Mouse (Mus musculus) gastrocnemius, postnatal 25 days (tissue): ENCODE results near the gene Hps4. TPM values are rescaled to one million over a fixed set of nuclear protein-coding genes. Genes with fewer than 3 reads are reported as not detected.

Source experiments
- DNase-seq: peaks from one replicate; pipeline ENCODE4 v3.0.0; 2022
- total RNA-seq, 2 experiments: library from RNA; stranded (reverse); gene quantifications; 1 replicate in 1 of 2; 2 replicates in 1 of 2; pipeline ENCODE4 v1.2.3; 2021

The Hps4 gene
- total RNA-seq, 2 experiments from 2014 or later, result 3.8 to 4.5 TPM

DNA sequence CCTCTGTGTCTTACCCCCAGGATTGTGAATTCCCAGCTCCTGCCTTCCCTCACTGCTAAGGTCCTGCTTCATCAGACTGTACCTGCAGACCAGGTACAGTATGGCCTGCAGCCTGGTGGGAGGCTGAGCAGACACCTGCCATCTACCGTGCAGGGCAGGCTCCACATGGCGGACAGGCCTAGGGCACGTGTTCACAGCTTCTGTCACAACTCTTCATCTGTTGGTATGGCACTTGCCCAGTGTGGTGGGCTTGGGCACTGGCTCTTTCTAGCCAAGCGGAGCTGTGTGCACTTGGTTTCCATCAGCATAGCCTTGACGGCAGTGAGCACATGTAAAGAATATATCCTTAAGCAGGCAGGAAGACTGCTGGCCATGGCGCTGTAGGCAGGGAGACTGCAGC lies 24.0 kb downstream of the Hps4 start:
- no peak for DNase-seq

DNA sequence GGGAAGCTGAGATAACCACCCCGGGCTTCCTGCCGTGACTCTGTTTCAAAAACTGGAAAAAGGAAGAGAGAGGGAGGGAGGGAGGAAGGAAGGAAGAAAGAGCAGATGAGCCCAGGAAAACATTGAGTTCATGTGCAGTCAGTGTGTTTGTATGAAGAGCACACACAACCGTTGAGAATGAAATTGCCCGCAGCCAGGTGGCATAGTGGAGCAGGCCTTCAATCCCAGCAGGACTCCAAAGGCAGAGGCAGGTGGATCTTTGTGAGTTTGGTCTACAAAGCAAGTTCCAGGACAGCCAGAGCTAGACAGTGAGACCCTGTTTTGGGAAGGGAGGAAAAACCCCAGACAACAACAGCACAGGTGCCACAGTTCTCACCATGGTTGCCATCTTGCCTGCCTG lies 24.5 kb downstream of the Hps4 start:
- DNase-seq, result no peak

DNA sequence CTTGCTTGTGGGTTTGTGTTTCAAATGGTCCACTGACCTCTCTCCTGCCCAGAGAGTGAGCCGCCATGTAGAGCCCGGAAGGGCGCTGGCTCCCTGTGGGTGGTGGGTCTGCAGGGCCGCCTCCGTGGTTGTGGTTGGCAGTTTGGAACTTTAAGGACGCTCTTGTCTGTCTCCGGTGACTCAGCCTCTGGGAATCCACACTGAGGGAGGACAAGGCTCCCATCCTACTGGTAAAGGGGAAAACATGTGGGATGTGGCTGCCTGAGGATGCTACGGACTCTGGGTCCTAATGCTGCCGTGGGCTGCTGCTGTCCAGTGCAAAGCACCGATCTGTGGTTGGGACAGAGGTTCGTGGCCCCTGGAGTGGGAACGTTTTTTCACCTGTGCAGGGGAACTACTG lies 25.0 kb downstream of the Hps4 start:
- no peak for DNase-seq

DNA sequence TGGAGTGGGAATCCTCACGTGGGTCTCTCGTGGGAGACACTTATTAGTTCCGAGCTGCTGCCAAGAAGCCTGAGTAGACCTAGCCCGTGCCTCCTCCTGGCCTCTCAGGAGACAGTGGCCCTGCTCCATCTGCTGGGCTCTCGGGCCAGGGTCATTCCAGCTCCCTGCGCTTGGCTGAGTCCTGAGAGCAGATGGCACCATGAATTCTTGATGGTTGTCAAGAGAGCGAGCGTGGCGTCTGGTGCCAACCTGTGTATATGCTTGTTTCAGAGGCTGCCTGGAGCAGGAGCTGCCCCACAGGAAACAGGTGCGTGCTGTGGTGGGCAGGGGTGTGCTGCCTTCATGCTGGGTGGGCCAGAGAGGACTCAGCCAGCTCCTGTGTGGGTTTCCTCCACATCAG lies 25.8 kb downstream of the Hps4 start:
- DNase-seq, result no peak

DNA sequence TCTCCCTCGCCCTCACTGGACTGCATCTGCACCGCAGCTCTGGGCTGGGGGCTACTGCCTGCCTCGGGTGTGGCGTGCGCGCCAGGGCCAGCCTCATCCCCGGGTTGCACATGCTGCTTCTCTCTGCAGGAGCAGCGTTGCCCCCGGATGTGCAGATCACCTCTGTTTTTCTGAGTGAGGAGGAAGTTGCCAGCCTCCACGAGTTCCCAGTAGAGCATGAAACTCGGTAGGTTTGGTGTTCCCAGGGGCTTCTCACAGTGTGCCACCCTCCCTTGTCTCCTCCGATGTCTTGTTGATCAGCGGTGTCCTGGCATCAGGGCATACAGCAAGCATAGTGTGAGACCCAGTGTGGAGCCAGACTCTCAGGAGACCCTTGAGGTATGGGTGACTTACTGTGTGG lies 26.4 kb downstream of the Hps4 start:
- DNase-seq, result no peak

DNA sequence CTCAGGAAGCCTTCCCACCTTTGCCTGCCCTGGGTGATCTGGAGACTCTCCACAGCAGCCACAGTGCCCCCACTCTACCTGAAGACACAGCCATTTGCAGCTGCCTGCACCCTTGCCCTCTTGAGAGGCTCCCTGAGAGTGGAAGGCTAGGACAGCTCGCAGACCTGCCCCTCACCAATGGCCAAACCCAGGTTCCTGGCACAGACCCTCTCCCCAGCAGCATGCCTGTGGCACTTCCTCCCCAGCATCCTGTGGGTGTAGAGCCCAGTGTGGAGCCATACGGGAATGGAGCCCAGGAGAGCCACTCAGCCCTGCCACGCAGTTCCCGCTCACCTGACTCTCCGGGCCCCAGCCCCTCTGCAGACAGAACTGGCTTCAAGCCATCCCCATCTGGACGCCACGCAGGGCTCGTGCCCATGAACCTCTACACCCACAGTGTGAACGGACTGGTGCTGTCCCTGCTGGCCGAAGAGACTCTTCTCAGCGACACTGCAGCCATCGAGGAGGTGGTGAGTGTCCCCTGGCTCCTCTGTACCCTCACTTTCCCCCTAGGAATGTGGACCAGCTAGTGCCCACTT lies 27.4 kb downstream of the Hps4 start:
- DNase-seq, result no peak

DNA sequence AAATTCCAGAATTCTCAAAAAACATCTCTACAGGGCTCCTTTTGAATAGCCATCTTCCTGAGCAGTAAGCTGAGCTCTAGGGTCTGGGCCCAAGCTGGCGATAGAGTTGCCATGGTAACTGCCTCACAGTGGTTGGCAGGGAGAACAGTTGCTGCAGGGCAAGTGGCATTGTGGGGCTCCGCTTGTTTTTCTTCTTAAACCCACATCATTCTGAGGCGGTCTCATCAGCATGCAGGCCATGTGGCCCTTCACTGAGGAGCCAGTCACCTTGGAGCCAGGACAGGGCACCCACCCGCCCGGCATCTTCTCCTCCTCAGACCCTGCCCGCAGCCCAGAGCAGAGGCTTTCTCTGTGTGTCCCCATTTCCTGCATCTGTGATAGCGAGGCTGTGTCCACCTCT lies 29.1 kb downstream of the Hps4 start:
- no peak for DNase-seq

DNA sequence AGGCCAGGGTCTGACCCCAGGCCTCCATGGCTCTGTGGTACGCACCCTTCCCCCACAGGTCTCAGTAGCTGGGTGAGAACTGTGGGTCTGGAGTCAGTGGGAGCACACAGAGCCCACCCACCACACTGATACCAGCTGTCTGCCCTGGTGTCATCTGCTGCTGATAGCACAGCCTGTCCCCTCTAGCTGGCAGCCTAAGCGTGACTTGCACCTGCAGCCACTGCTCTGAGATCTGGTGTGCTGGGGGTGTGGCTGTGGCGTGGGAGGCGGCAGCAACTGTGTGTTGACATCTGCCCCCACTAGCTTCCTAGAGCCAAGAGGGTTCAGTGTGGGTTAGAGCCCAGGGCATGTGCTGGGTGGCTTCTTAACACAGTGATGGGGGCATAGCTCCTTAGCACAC lies 33.2 kb downstream of the Hps4 start:
- no peak for DNase-seq

DNA sequence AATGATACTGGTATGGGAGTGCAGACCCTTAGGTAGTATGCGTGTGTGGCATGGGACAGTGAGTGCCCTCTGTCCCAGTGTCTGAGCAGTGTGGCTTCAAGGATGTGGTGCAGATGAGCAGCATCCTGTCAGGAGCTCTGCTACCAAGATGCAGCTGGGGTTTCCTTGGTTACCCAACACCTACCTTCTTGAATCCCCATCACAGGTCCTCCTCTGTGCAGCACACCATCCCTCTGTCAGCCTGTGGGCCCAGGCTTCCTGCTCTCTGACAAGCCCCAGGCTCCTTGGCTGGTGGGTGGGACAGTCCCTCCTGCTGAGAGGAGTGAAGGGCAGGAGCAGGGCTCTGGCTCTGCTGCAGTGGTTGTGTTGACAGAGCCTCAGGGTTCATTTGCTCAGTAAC lies 34.5 kb downstream of the Hps4 start:
- DNase-seq, result no peak

DNA sequence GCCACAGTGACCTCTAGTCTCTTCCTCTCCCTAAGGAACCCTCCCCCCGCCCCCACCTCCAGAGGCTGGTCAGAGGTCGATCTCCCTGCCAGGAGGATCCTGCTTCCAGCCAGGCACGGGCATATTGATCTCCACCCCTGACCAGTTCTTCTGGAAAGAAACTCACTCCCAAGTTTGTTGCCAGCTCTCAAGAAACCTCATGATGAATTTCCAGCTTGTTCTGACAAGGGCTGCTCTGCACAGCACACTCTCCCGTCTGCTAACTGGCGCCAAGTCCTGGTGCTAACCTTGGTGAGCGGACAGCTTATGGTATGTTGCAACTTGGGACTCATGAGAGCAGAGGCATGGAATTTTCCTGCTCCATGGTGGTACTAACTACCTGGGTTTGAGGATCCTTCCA lies 35.8 kb downstream of the Hps4 start:
- no peak for DNase-seq

DNA sequence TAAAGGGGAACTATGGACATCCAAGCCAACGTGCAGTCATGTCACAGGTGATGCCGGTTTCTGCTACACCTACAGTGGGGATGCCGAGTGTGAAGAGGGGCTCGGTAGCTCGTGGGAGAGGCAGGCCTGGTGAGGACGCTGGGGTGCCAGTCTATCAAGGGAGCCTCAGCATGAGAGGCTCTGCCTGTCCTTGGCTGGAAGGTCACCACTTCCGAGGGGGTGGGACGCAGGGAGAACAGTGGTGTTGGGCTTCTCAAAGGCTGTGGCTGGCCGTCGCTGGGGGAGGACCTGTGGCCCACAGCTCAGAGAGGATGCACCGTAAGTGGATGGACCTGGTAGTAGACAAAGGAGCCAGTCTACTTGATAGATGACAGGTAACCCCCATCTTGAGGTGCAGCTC lies 38.3 kb downstream of the Hps4 start:
- DNase-seq, result no peak

DNA sequence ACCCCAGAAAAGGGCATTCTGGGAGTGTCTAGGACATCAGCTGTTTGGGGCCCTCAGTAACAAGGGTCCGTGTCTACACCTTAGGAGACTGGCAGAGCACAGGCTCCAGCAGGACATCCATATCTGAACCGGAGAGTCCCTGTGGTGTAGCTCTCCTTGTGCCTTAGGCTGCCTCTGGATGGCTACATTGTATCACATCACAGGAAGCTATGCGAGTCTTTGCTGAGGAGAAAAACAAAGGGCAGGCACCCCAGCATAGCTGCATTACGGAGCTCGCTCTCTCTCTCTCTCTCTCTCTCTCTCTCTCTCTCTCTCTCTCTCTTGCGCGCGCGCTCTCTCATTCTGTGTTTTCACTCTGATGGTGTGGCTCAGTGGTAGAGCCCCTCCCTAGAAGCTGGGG lies 39.2 kb downstream of the Hps4 start:
- no peak for DNase-seq

DNA sequence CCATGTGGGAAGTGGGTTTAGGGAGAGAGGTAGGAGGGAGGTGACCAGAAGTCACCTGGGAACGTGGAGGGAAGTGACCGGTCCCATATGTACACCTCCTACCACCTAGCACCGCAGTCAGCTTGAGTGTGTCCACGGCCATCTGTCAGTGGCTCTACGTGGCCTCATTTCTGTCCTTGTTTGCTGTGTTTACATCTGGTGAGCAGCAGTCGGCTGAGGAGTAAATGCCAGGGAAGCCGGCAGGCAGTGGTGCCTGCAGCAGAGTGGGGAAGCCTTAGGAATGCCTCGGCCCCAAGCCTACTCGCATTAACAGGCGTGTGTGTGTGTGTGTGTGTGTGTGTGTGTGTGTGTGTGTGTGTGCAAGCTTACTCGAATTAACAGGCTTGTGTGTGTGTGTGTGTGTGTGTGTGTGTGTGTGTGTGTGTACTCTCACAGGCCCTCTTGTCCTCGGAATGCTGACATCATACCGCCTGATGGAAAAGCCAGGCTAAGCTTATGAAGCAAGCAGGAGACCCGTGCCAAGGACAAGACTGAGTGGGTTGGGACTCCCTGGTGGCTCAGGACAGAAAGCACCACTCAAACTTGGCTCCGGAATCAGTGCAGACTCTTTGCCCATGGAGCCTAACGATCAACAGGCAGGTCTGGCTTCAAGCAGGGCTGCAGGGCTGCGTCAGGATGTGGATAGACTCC lies 39.9 kb downstream of the Hps4 start:
- DNase-seq, result peak; percentile 70

DNA sequence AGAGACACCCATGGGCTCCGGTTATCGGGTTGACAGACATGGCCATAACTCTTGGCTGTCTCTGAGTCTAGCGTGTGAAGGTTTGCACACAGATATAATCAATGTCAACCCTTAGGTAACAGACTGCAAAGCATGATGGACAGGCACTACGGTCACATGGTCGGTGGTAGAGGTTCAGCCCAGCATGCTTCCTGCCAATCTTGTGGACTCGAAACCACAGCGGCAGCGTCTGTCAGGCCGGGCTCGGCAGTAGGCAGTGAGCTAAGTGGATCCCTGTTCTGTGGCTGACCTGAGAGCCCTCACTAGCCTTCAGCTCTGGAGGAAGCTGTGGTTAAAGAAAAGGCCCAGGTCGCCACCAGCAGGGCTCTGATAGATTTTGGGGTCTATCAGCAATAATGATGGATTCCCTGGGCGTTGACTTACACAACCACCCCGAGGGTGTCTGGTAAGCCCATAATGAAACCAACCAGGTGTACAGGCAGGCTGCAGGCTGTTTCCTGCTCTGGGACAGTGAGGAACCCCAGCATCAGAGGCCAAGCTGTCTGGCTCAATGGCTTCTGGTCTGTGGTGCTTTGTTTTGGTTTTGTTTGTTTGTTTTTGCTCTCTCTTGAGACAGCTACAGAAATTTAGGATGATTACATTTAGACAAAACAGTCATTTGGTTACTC lies 42.1 kb downstream of the Hps4 start:
- no peak for DNase-seq

DNA sequence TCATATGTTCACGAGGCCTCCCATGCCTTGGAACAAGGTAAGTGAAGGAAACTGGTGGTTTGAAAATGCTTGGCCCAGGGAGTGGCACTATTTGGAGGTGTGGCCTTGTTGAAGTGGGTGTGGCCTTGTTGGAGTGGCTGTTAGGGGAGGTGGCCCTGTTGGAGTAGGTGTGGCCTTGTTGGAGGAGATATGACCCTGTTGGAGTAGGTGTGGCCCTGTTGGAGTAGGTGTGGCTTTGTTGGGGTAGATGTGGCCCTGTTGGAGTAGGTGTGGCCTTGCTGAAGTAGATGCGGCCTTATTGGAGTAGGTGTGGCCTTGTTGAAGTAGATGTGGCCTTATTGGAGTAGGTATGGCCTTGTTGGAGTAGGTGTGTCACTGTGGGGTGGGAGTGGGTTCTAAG lies 43.1 kb downstream of the Hps4 start:
- DNase-seq, result no peak

DNA sequence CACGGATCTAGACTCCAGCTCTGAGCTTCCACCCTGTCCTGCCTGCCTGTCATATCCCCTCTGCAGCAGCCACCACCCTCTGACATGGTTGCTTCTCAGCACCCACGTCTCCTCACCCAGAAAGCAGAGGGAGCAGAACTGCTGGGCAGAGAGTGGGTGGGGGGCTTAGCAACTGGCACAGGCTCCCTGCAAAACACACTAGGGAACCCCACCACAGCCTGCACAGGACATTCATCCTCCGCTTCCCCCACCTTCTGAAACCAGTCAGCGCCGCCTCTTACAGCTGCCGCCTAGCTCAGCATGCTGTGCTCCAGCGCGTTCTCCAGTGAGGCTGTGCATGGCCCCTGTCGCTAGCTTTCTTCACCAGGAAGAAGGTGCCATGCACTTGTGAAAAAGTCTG lies 46.5 kb downstream of the Hps4 start:
- no peak for DNase-seq

DNA sequence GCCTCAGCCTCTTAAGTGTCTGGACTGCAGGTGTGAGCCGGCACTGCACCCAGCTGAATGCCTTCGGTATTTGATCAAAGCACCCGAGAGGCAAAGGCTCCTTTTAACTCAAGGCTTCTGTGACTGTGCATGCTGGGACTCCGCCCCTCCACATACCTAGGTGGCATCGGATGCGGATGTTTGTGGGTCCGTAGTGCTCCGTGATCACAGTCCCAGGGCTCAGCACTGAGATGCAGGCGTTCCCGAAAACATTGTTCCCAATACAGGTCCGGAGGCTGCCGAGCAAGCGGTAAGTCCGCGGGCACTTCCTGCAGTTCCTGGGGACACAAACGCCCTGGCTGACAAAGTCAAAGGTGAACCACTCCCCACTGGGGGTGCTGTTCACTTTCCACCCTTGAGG lies 48.1 kb downstream of the Hps4 start:
- DNase-seq, result no peak

DNA sequence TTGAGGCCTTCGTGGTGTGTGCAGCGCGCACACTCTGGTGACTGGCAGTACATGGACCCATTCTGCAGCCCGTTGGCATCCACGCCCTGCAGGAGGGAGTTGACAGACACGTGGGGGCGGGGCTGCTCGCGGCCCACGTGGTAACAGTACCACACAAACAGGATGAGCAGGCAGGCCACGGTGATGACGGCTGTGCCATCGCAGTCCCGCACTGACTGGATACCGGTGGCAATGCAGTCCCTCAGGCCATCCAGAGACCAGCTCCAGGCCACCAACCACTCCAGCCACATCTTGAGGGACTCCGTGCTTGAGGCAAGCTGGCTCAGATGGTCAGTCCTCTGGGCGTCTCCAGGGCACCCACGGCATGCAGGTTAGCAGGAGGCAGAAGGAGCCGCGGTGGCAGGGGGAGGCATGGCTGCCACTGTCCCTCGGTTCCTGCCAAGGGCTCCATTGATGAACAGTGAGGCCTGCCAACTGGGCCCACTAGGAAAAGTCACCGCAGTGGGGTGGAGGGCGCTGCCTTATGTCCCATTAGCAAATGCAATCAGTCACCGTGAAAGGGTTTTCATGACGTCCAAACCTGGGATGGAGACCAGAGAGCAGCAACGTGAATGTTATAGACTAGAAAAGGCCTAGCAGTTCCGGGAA lies 48.9 kb downstream of the Hps4 start:
- no peak for DNase-seq

DNA sequence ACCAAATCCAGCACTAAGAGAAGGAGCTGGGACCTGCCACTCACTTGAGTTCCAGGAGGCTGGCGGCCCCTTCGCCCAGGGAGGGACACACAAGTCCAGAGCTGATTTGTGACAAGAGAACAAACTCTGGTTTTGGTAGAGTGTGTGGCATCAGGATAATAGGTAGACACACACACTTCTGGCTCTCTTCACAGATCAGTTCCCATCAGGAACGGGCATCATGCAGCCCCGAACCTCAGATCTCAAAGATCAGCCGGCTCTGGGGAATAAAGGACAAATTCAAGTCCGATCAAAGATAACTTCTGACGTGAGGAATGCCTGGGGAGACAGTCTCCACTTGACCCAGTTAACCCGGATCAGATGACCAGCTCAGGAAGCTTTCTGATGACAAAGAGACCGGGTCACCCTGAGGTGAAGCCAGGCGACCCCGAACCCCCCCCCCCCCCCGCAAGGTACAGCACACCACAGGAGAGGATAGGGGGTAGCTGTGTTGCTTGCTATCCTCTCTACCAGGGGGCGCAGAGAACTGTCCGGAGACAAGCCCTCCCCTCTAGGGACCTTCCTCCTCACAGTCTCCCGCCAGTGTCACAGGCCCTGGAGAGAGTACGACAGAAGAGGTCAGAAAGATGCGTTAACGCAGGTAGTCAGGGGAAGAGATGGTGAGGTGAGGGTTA lies 51.0 kb downstream of the Hps4 start:
- no peak for DNase-seq

DNA sequence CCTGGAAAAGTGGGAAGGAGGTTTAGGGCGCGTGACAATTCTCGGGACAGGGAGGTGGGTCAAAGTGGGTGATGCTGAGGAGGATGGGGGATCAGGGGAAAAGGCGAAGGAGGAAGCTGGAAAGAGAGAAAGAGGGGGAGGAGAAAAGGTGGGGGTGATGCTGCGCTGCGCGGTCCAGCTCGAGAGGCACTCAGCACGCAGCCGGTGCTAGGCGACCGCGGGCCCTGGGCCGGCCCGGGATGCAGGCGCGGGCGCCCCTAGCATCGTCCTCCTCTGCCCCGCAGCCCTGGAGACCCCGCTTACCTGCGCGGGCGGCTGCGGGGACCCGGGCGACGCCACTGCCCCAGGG lies 51.5 kb downstream of the Hps4 start:
- DNase-seq, result no peak

DNA sequence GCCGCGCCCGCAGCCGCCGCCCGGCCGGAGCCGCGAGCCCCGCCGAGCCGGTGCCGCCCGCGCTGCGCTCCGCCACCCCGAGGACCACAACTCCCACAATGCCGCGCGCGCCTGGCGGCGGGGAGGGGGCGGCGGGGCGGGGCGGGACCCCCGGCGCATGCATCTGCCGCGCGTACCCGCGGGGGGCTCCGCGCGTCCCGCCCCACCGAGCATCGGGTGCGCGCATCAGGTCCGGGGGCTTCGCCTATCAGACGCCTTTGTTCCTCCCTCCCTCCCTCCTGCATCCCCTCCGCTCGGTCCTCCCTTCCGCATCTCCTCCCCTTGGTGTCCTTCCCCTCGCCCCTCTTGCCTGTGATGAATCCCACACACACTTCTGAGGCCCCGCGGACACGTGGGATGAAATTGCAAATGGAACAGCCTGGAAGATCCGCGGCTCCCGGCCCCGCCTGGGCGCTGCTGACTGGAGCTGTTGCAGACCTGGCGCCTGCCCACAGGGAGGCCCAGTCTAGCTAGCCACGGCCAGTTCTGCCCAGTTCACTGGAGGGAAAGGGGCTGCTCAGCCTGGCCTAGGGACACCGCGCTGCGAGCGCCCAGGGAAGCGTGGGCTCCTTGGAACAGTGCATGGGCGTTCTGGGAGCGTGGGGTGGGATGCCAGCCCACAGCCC lies 52.0 kb downstream of the Hps4 start, which contains the start of gene Asphd2:
Asphd2 (minus strand) TSS at position 88 of the 665 bp plus-strand sequence.
- DNase-seq, result peak; percentile 20

DNA sequence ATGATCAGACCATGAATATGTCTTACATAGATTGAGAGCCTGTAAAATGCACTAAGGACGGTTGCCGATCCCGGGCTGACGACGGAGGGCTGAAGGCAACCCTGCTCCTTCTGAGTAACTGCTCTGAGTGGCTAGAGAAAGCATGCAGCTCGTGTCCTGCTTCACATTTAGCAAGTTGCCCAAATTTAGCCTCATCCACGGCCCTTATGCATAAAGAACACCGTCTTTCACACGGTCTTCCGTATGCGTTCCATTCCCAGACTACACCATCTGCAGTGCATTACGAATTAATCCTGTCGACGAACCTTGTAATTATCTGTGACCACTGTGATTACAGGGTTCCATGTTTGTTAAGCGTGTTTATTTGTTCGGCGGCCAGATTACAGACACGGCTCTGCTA lies 53.2 kb downstream of the Hps4 start:
- no peak for DNase-seq
